Mouse (Mus musculus): ENCODE measurements around the gene Pgam1. TPM values are rescaled to one million over a fixed set of nuclear protein-coding genes. Genes with fewer than 3 reads are reported as not detected.

The Pgam1 gene
- total RNA-seq, 2 experiments from 2014 or later, result 98.5 to 103 TPM

Other genes starting within 250 kb of the Pgam1 start
- under 1 TPM; 0.17 to 0.31 TPM for gene Slit1, start 168.3 kb upstream of the Pgam1 start, total RNA-seq (2021)
- 1 to 10 TPM; 1.6 to 1.8 TPM for gene Arhgap19, start 109.9 kb upstream of the Pgam1 start, total RNA-seq (2021)
- gene Frat1, start 82.0 kb upstream of the Pgam1 start, total RNA-seq (2021), result 1 to 10 TPM; 3.7 to 4.9 TPM
- gene Frat2, start 63.8 kb upstream of the Pgam1 start, total RNA-seq (2021), result 1 to 10 TPM; 5.6 to 5.8 TPM
- 10 to 100 TPM; 14.1 to 15.5 TPM for gene Rrp12, start 15.8 kb upstream of the Pgam1 start, total RNA-seq (2021)
- 10 to 100 TPM; 10.8 to 12.4 TPM for gene Exosc1, start 21.5 kb downstream of the Pgam1 start, total RNA-seq (2021)
- 10 to 100 TPM; 17.1 to 17.6 TPM for gene Zdhhc16, start 21.6 kb downstream of the Pgam1 start, total RNA-seq (2021)
- 10 to 100 TPM; 13.2 to 17.2 TPM for gene Mms19, start 69.2 kb downstream of the Pgam1 start, total RNA-seq (2021)
- gene Ubtd1, start 69.8 kb downstream of the Pgam1 start, total RNA-seq (2021), result 10 to 100 TPM; 22.3 to 23.8 TPM
- gene Ankrd2, start 124.1 kb downstream of the Pgam1 start, total RNA-seq (2021), result not detected
- gene Hoga1, start 133.7 kb downstream of the Pgam1 start, total RNA-seq (2021), result 1 to 10 TPM; 1.1 to 1.7 TPM
- not detected for gene 4933411K16Rik, start 140.3 kb downstream of the Pgam1 start, total RNA-seq (2021)
- gene Morn4, start 174.4 kb downstream of the Pgam1 start, total RNA-seq (2021), result 1 to 10 TPM; 3.3 to 3.7 TPM
- 10 to 100 TPM; 18.4 to 19.0 TPM for gene Pi4k2a, start 178.5 kb downstream of the Pgam1 start, total RNA-seq (2021)
- gene Avpi1, start 217.1 kb downstream of the Pgam1 start, total RNA-seq (2021), result 10 to 100 TPM in 1 of 2 experiments, 1 to 10 TPM in 1; 9.7 to 14.5 TPM
- gene Marveld1, start 235.5 kb downstream of the Pgam1 start, total RNA-seq (2021), result 10 to 100 TPM; 20.9 to 24.3 TPM